Mouse (Mus musculus) thymus, adult 2 months (tissue): ENCODE data around the gene Nfkb1. TPM values are rescaled to one million over a fixed set of nuclear protein-coding genes. Genes with fewer than 3 reads are reported as not detected.

Experiments used
- DNase-seq: peaks from one replicate; pipeline ENCODE4 v3.0.0; 2021
- H3K27ac ChIP-seq: fragments of 200-500 bp; 2 replicates; pipeline ENCODE4 v1.5.1; 2012; ENCODE audit warnings: low read length, control low read depth; ENCODE audit not compliant: control insufficient read depth, insufficient read depth
- H3K27me3 ChIP-seq: fragments of 200-500 bp; 2 replicates; pipeline ENCODE4 v1.6.1; 2012; ENCODE audit warnings: mild to moderate bottlenecking, low read length, moderate library complexity, mixed read lengths; ENCODE audit not compliant: control insufficient read depth, insufficient read depth
- H3K36me3 ChIP-seq: fragments of 200-500 bp; 2 replicates; pipeline ENCODE4 v1.6.1; 2012; ENCODE audit warnings: mild to moderate bottlenecking, low read length, moderate library complexity; ENCODE audit not compliant: control insufficient read depth, insufficient read depth
- H3K4me1 ChIP-seq: fragments of 200-500 bp; replicated peaks from 2 replicates; pipeline ENCODE4 v1.6.1; 2012; ENCODE audit warnings: low read length; ENCODE audit not compliant: control insufficient read depth, insufficient read depth
- H3K4me3 ChIP-seq: fragments of 200-500 bp; 2 replicates; pipeline ENCODE4 v1.5.1; 2012; ENCODE audit warnings: mild to moderate bottlenecking, low read length, control low read depth, moderate library complexity; ENCODE audit not compliant: control insufficient read depth, insufficient read depth
- CTCF ChIP-seq: fragments of 200-500 bp; IDR thresholded peaks from 2 replicates; pipeline ENCODE4 v1.5.1; 2012; ENCODE audit warnings: mild to moderate bottlenecking, control low read depth, low read length, moderate library complexity, borderline replicate concordance; ENCODE audit not compliant: control insufficient read depth, poor library complexity, insufficient read depth; ENCODE audit errors: extremely low read depth
- POLR2A ChIP-seq: fragments of 200-500 bp; IDR thresholded peaks from 2 replicates; pipeline ENCODE4 v1.6.1; 2012; ENCODE audit warnings: mild to moderate bottlenecking, low read length, control low read depth, moderate library complexity; ENCODE audit not compliant: control insufficient read depth, poor library complexity, insufficient read depth; ENCODE audit errors: extremely low read depth
- WGBS: fragments of 180-500 bp; shearing (Covaris S2); methylation state at CpG from one replicate; pipeline ENCODE4 v1.1.7; 2018; 5-methylcytosine and 5-hydroxymethylcytosine counted together
- polyA plus RNA-seq: library from polyadenylated mRNA; depleted of rRNA; stranded (reverse); fragments of >200 nt; gene quantifications from 2 replicates; pipeline ENCODE4 v1.2.3, GENCODE M21; 2012

The Nfkb1 gene
- polyA plus RNA-seq, 1 experiment = 159 TPM

DNA sequence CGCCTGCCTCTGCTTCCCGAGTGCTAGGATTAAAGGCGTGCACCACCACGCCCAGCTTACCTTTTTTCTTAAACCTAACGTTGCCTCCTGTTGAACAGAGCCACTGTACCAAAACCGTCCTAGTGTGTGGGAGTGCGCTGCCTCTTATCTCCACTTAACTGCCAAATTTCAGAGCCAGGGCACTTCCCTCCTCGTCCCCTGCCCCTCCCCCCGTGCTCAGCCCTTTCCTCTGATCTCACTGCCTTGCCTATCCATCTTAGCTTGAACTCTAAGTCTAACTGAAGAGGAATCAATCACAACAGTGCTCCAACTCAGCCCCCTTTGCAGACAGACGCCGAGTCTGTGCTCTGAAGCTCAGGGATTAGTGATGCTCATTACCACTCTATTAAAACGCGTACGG, 54.9 kb downstream of the Nfkb1 start:
- no peaks in the 10 kb centered on the region for H3K36me3 ChIP-seq
- no peaks in the 10 kb centered on the region for H3K27me3 ChIP-seq
- DNase-seq = peak; percentile 35
- H3K4me3 ChIP-seq = no peak overlapping the region
- peaks cover 14% of the 10 kb centered on the region for H3K4me1 ChIP-seq
- TF ChIP-seq POLR2A = no peak
- no peak for TF ChIP-seq CTCF
- 40% methylated on average over 14 of the region's 14 CpGs for WGBS
- H3K27ac ChIP-seq = no peak overlapping the region

GRCm38 (mm10) chr3:135635646-135636434, 55.5 kb downstream of the Nfkb1 start:
- WGBS = 72% methylated on average over 14 of the region's 14 CpGs
- Histone ChIP-seq H3K27ac (0 out of 2 replicates have a peak overlapping the region, but pooled peaks have one; percentile 2), H3K4me1 (peaks cover 14% of the 10 kb centered on the region), H3K36me3 (no peaks in the 10 kb centered on the region), H3K27me3 (no peaks in the 10 kb centered on the region), H3K4me3 (no peak overlapping the region)
- no peak for TF ChIP-seq POLR2A
- TF ChIP-seq CTCF = no peak
- no peak for DNase-seq

DNA sequence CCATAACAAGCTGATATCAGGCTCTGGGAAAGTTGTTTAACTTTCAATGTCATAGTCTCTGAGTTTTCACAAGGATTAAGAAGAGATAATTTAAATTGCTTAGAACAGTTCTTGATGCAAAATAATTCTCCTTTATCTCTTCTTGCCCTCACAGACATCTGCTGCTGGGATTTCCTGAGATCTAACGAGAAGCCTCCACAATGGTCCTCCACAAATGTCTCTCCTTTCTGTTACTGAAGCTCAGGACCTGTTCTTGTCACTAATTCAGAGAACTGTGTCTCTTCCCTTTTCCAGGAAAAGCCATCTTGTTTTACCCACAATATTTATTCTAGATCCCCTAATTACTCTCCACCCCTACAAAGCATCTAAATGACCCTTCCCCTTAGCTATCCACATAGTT, 56.3 kb downstream of the Nfkb1 start:
- no peak for TF ChIP-seq CTCF
- TF ChIP-seq POLR2A = no peak
- Histone ChIP-seq H3K4me1 (peaks cover 16% of the 10 kb centered on the region), H3K4me3 (no peak overlapping the region), H3K36me3 (no peaks in the 10 kb centered on the region), H3K27ac (no peak overlapping the region), H3K27me3 (no peaks in the 10 kb centered on the region)
- 57% methylated on average over 1 of the region's 1 CpGs for WGBS
- DNase-seq = no peak

DNA sequence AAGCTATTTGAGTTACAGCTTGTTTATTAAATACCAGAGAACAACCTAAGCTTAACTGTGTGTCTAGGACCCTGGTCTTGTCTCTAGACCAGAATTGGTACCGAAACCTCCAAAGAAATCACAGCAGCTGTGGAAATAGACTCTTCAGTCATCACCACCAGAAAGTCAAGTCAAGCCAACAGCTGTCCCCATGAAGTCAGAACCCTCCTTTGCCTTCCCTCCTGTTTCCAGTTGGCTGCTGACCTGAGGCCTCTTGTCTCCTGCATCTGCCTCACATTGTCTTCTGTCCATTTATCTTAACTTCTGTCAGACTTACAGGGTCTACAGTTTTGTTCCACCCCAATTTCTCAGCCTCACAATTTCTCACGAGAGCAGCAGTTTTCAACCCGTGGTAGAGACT, 57.1 kb downstream of the Nfkb1 start:
- no peak for DNase-seq
- H3K4me3 ChIP-seq = no peak overlapping the region
- TF ChIP-seq POLR2A = no peak
- peaks cover 18% of the 10 kb centered on the region for H3K4me1 ChIP-seq
- no peak overlapping the region for H3K27ac ChIP-seq
- WGBS = 94% methylated on average over 3 of the region's 3 CpGs
- H3K36me3 ChIP-seq = no peaks in the 10 kb centered on the region
- H3K27me3 ChIP-seq = no peaks in the 10 kb centered on the region

GRCm38 (mm10) chr3:135631856-135632255, 59.5 kb downstream of the Nfkb1 start:
- H3K4me1 ChIP-seq = peaks cover 22% of the 10 kb centered on the region
- DNase-seq = no peak
- no peaks in the 10 kb centered on the region for H3K27me3 ChIP-seq
- no peak overlapping the region for H3K4me3 ChIP-seq
- H3K36me3 ChIP-seq = no peaks in the 10 kb centered on the region
- WGBS = 96% methylated on average over 4 of the region's 4 CpGs
- TF ChIP-seq POLR2A = no peak
- no peak overlapping the region for H3K27ac ChIP-seq

DNA sequence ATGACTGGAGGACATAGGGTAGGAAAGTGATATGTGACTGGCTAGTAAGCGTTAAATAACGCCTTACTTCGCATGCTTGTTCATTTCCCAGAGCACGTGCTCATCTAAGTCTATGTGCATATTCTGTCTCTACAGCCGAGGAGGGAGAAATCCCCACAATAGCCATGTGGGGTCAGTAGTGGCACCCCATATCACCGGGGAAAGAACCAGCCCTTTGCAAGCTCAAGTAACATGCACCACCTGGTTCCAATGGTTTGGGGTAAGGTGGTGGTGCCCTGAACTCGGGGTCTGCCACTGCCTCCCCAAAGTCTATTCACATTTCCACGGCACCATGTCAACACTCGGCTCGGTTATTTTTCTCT, 60.3 kb downstream of the Nfkb1 start:
- peaks cover 16% of the 10 kb centered on the region for H3K4me1 ChIP-seq
- H3K36me3 ChIP-seq = peaks cover 4% of the 10 kb centered on the region; the same call in 1 of the 2 replicates
- H3K27me3 ChIP-seq = no peaks in the 10 kb centered on the region
- H3K4me3 ChIP-seq = no peak overlapping the region
- DNase-seq = peak; percentile 25
- 76% methylated on average over 10 of the region's 10 CpGs for WGBS
- no peak for TF ChIP-seq CTCF
- no peak for TF ChIP-seq POLR2A
- no peak overlapping the region for H3K27ac ChIP-seq
